ENCODE assay signal across 8 mouse cellular contexts in genomic region chr10:62340095-62340731, GRCm38 (mm10). TPM values are rescaled to one million over a fixed set of nuclear protein-coding genes. Genes with fewer than 3 reads are reported as not detected.
DNase-seq lines count a peak whose midpoint lies in the region; ATAC-seq lines count a peak whose summit lies in the region.

No protein-coding gene starts in this region.

- peak; percentile 98 for ATAC-seq in hindbrain, embryonic 12.5 days (ENCODE audit: low FRiP score)

- H3K27me3 ChIP-seq in hindbrain, embryonic 12.5 days = no peaks in the 10 kb centered on the region

- peak overlapping the region; percentile 92 for H3K4me2 ChIP-seq in hindbrain, embryonic 12.5 days (replicated peaks)

- H3K36me3 ChIP-seq in hindbrain, embryonic 12.5 days = no peaks in the 10 kb centered on the region

- peak overlapping the region; percentile 80 for H3K9ac ChIP-seq in hindbrain, embryonic 12.5 days

- H3K4me1 ChIP-seq in hindbrain, embryonic 12.5 days = peaks cover 27% of the 10 kb centered on the region

- under 1% methylated on average over 35 of the region's 38 CpGs for WGBS in hindbrain, embryonic 12.5 days

- DNase-seq in MN1 (ENCODE audit: low spot score) = peak; percentile 96
- peak; percentile 96 for DNase-seq in cerebellum, adult 9-10 months
- peak; percentile 98 for DNase-seq in frontal cortex, adult 2 months (ENCODE audit: extremely low spot score in 1 of 2, low spot score in 1 of 2)
- peak; percentile 98 for DNase-seq in layer of hippocampus, postnatal 14 days (ENCODE audit: low spot score in 2 of 2)
- peak; percentile 98 for DNase-seq in lung, postnatal 14 days
- peak; percentile 81 for DNase-seq in retina, adult 2 months (ENCODE audit: low read depth, low spot score)
- DNase-seq in thymus, postnatal 36 days = peak; percentile 98

- peak overlapping the region; percentile 61 for H3K4me3 ChIP-seq in hindbrain, embryonic 12.5 days

- peak overlapping the region; percentile 89 for H3K27ac ChIP-seq in hindbrain, embryonic 12.5 days

- no peaks in the 10 kb centered on the region for H3K9me3 ChIP-seq in hindbrain, embryonic 12.5 days (replicated peaks)

RNA-seq across cellular contexts. Expression of gene Hk1, which starts 39.5 kb away (rescaled TPM):
- 206 and 220 TPM in 2 replicates for polyA plus RNA-seq in frontal cortex, adult 2 months (2012; rRNA removed)
- 56.6 and 60.7 TPM in 2 replicates for polyA plus RNA-seq in hindbrain, embryonic 12.5 days (2016; fragmentation: Nextera tagmentation; extraction: Ambion mirVana)
- 100 to 1,000 TPM; 307 to 312 TPM for total RNA-seq in layer of hippocampus, postnatal 14 days (2021)

Comparison
In these comparisons a context has a peak if more than half of its experiments do, and no peak if none do; other contexts are left out.
1. Peak in every context shown above with its lines: DNase-seq, ATAC-seq, H3K4me3 ChIP-seq and H3K27ac ChIP-seq.